Mouse (Mus musculus): Measurements from ENCODE around the gene Foxo3. TPM values are rescaled to one million over a fixed set of nuclear protein-coding genes. Genes with fewer than 3 reads are reported as not detected.

The Foxo3 gene
- polyA plus RNA-seq (2012; fragmentation: generic; extraction: Trizol): 10 to 100 TPM in 1 of 2 experiments, 1 to 10 TPM in 1; 2.6 to 15.9 TPM

DNA sequence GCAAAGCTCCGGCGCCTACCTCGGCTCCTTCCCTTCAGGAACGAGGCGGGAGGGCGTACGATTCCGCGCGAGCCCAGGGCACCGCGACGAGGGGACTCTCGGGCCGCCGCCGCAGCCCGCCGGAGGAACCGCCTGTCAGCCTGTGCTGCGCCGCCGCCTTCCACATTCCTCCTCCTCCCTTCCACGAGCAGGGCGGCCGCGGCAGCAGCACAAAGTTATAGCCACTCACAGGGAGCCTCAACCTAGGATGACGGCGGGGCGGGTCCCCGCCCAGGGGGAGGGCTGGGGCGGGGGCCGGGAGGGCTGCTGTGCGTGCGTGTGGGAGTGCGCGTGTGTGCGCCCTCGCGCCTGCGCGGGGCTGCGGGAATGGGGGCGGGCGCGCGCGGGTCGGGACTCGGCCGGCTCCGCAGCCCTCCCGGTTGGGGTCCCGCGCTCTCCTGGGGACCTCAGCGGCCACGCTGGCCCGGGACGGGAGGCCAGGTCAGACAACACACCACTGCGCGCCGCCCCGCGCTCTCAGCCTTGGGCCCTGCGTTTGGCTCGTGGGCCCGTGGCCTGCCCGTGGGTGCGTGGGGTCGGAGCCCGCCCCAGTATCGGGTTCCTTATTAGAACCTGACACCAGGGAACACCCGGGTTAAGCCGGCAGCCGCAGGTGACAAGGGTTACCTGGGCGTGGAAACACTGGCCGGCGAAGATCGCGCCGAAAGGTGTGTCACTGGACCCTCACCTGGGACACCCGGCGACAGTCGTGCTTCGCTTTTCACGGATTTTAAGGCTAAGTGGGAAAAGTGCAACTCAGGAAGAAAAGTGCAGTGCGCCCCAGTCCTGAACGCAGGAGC is at the start of gene Foxo3:
Gene Foxo3, minus strand, starts transcription at position 249 of the 839 bp plus-strand sequence.

Other genes with a start within 250 kb of the Foxo3 start
- gene Afg1l, start 201.8 kb upstream of the Foxo3 start, polyA plus RNA-seq (2012; fragmentation: generic; extraction: Trizol): 1 to 10 TPM; 1.2 to 8.1 TPM
- gene Snx3, start 225.3 kb upstream of the Foxo3 start, polyA plus RNA-seq (2012; fragmentation: generic; extraction: Trizol): 100 to 1,000 TPM; 194 to 325 TPM